Mouse (Mus musculus): ENCODE data around the gene Ascl5. TPM values are rescaled to one million over a fixed set of nuclear protein-coding genes. Genes with fewer than 3 reads are reported as not detected.

Gene Ascl5
- total and polyA plus RNA-seq, 2 experiments from 2014 or later, result 0.30 to 3.0 TPM

DNA sequence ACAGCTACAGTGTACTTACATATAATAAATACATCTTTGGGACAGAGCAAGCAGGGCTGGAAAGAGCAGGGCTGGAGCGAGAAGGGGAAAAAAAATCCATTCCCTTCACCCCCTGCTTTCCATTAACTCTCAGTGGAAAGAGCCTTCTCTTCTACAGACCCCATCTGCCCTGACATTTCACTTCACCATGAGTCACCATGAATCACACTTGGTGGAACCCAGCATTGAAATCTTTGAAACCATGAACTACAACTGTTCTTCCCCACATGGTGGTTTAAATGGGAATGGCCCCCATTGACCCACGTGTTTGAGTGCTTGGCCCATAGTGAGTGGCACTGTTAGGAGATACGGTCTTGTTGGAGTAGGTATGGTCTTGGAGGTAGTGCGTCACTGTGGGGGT is 40.4 kb upstream of the Ascl5 start:
- H3K4me3 ChIP-seq (ENCODE audit: low read depth, low read length), result no peak overlapping the region
- no peak overlapping the region for H3K27ac ChIP-seq (ENCODE audit: low read depth, low read length)
- no peak overlapping the region for H3K4me2 ChIP-seq (ENCODE audit: low read depth, low read length, poor library complexity, severe bottlenecking)
- H3K9ac ChIP-seq (replicated peaks; ENCODE audit: low read length, poor library complexity, severe bottlenecking), result no peak overlapping the region
- H3K9me3 ChIP-seq (ENCODE audit: low read length), result no peaks in the 10 kb centered on the region
- H3K4me1 ChIP-seq (ENCODE audit: insufficient read depth, low read length), result no peaks in the 10 kb centered on the region
- no peaks in the 10 kb centered on the region for H3K36me3 ChIP-seq (ENCODE audit: insufficient read depth, low read length)
- DNase-seq (ENCODE audit: low spot score) (no peak), ATAC-seq (ENCODE audit: low FRiP score) (no peak)
- H3K27me3 ChIP-seq (ENCODE audit: insufficient read depth, low read length), result no peaks in the 10 kb centered on the region
- no peak for TF ChIP-seq CTCF (IDR thresholded peaks at IDR 0.05)
- 88% methylated on average over 4 of the region's 4 CpGs for WGBS

DNA sequence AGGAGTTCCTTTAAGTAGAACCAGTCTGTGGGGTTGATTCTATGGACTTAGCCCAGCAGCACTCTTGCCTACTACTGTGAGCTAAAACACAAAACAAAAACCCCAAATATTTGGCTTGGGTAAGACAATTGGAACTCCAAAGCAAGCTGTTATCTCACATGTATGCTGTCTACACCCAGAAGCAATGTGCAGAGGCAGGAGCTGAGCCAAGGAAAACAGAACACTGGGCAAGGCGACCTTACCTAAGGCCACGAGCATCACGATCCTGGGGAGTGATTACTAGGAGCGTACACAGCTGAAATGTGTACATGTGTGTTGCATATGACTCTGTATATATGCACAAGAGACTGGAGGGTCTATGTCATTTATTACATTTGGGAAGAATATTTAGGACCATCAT is 37.1 kb upstream of the Ascl5 start:
- H3K27ac ChIP-seq (ENCODE audit: low read depth, low read length), result no peak overlapping the region
- no peak overlapping the region for H3K4me2 ChIP-seq (ENCODE audit: low read depth, low read length, poor library complexity, severe bottlenecking)
- no peaks in the 10 kb centered on the region for H3K27me3 ChIP-seq (ENCODE audit: insufficient read depth, low read length)
- H3K4me3 ChIP-seq (ENCODE audit: low read depth, low read length), result no peak overlapping the region
- no peak for DNase-seq (ENCODE audit: low spot score)
- no peak for ATAC-seq (ENCODE audit: low FRiP score)
- TF ChIP-seq CTCF (IDR thresholded peaks at IDR 0.05), result no peak
- H3K9me3 ChIP-seq (ENCODE audit: low read length), result no peaks in the 10 kb centered on the region
- WGBS, result 83% methylated on average over 4 of the region's 4 CpGs
- no peaks in the 10 kb centered on the region for H3K36me3 ChIP-seq (ENCODE audit: insufficient read depth, low read length)
- H3K9ac ChIP-seq (replicated peaks; ENCODE audit: low read length, poor library complexity, severe bottlenecking), result no peak overlapping the region
- H3K4me1 ChIP-seq (ENCODE audit: insufficient read depth, low read length), result 0 out of 2 replicates have a peak, but pooled peaks cover 3% of the 10 kb centered on the region

DNA sequence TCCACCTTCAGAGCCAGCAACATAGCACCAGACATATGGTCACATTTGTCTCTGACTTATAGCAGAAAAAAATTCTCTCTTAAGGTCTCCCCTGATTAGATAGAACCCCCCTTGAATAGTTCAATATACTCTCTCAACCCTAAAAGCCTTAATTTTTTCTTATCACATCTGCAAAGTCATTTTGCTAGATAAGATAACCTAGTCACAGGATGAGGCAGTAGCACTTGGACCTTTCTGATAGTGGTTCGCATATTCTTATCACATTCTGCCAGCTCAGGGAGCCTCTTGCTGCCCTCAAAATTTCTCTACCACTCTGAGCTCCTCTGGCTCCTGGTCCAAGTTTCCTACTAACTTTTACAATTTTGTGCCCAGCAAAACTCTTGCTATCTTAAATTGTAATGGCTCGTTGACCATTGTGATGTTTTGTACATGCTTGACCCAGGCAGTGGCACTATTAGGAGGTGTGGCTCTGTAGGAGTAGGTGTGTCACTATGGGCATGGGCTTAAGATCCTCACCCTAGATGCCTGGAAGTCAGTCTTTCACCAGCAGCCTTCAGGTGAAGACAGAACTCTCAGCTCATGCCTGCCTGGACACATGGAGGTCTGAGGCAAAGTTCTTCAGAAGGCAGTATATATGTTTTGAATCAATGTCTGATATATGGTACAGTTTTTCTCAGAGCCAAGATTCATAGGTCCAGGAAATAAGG is 35.7 kb upstream of the Ascl5 start:
- H3K27ac ChIP-seq (ENCODE audit: low read depth, low read length), result no peak overlapping the region
- 86% methylated on average over 2 of the region's 2 CpGs for WGBS
- no peaks in the 10 kb centered on the region for H3K36me3 ChIP-seq (ENCODE audit: insufficient read depth, low read length)
- DNase-seq (ENCODE audit: low spot score) (no peak), ATAC-seq (ENCODE audit: low FRiP score) (no peak)
- no peaks in the 10 kb centered on the region for H3K9me3 ChIP-seq (ENCODE audit: low read length)
- peaks cover 8% of the 10 kb centered on the region; the same call in 1 of the 2 replicates for H3K4me1 ChIP-seq (ENCODE audit: insufficient read depth, low read length)
- no peak overlapping the region for H3K4me2 ChIP-seq (ENCODE audit: low read depth, low read length, poor library complexity, severe bottlenecking)
- H3K4me3 ChIP-seq (ENCODE audit: low read depth, low read length), result no peak overlapping the region
- no peaks in the 10 kb centered on the region for H3K27me3 ChIP-seq (ENCODE audit: insufficient read depth, low read length)
- H3K9ac ChIP-seq (replicated peaks; ENCODE audit: low read length, poor library complexity, severe bottlenecking), result no peak overlapping the region
- no peak for TF ChIP-seq CTCF (IDR thresholded peaks at IDR 0.05)

DNA sequence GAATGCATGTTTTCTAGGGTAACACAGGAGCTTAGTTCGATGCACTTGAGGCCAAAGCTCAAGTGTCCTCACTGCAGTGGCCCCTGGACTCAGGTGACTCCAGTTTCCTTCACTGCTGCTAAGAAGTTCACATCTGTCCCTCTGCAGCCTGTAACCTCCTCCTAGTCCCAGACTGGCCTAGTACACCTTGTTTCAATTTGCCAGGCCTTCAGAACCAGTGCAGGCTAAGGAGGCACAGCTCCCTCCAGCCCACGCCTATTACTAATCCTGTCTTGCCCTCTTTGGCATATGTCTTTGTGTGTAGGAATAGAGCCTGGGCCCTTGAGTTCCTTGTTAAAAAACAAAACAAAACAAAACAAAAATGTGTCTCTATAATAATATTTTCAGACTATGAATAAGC is 33.3 kb upstream of the Ascl5 start:
- no peaks in the 10 kb centered on the region; the same call in 1 of the 2 replicates for H3K36me3 ChIP-seq (ENCODE audit: insufficient read depth, low read length)
- H3K4me2 ChIP-seq (ENCODE audit: low read depth, low read length, poor library complexity, severe bottlenecking), result peak overlapping the region; percentile 22; the same call in 1 of the 2 replicates
- no peak overlapping the region for H3K9ac ChIP-seq (replicated peaks; ENCODE audit: low read length, poor library complexity, severe bottlenecking)
- H3K4me3 ChIP-seq (ENCODE audit: low read depth, low read length), result peak overlapping the region; percentile 77; the same call in 1 of the 2 replicates
- 59% methylated on average over 2 of the region's 2 CpGs for WGBS
- H3K9me3 ChIP-seq (ENCODE audit: low read length), result no peaks in the 10 kb centered on the region
- ATAC-seq (ENCODE audit: low FRiP score), result peak; percentile 31; the same call in 1 of the 2 replicates
- no peak for TF ChIP-seq CTCF (IDR thresholded peaks at IDR 0.05)
- H3K4me1 ChIP-seq (ENCODE audit: insufficient read depth, low read length), result peaks cover 8% of the 10 kb centered on the region; the same call in 1 of the 2 replicates
- no peaks in the 10 kb centered on the region for H3K27me3 ChIP-seq (ENCODE audit: insufficient read depth, low read length)
- DNase-seq (ENCODE audit: low spot score), result no peak
- no peak overlapping the region for H3K27ac ChIP-seq (ENCODE audit: low read depth, low read length)

DNA sequence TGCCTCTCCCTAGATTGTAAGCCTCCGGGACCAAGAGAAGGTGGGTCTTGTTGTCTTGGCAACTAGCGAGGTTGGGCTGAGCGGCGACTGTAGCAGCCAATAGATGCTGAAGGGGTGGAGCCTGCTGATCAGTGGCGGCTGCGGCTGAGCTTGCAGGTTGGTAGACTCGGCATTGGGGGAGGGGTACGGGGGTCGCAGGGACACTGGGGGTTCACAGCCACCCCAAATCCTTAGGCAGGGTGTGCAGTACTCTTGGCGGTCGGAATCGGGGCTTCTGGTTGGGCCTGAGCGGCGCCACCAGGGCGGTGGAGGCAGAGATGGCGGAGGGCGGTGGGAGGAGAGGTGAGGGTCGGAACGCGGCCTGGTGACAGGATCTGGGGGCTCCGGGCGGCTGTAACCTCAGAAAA is 32.7 kb upstream of the Ascl5 start:
- H3K27me3 ChIP-seq (ENCODE audit: insufficient read depth, low read length), result no peaks in the 10 kb centered on the region
- peak overlapping the region; percentile 82 for H3K27ac ChIP-seq (ENCODE audit: low read depth, low read length)
- ATAC-seq (ENCODE audit: low FRiP score) (peak; percentile 99), DNase-seq (ENCODE audit: low spot score) (peak; percentile 98)
- H3K9me3 ChIP-seq (ENCODE audit: low read length), result no peaks in the 10 kb centered on the region
- H3K4me2 ChIP-seq (ENCODE audit: low read depth, low read length, poor library complexity, severe bottlenecking), result peak overlapping the region; percentile 98
- peak overlapping the region; percentile 77 for H3K4me3 ChIP-seq (ENCODE audit: low read depth, low read length)
- H3K4me1 ChIP-seq (ENCODE audit: insufficient read depth, low read length), result peaks cover 8% of the 10 kb centered on the region; the same call in 1 of the 2 replicates
- peak overlapping the region; percentile 81 for H3K9ac ChIP-seq (replicated peaks; ENCODE audit: low read length, poor library complexity, severe bottlenecking)
- peaks cover 4% of the 10 kb centered on the region; the same call in 1 of the 2 replicates for H3K36me3 ChIP-seq (ENCODE audit: insufficient read depth, low read length)
- WGBS, result under 1% methylated on average over 21 of the region's 22 CpGs
- no peak for TF ChIP-seq CTCF (IDR thresholded peaks at IDR 0.05)

Data from midbrain, postnatal 0 days (tissue).